Mouse (Mus musculus): ENCODE results near the gene Prkch. TPM values are rescaled to one million over a fixed set of nuclear protein-coding genes. Genes with fewer than 3 reads are reported as not detected.

Prkch gene
- polyA plus RNA-seq, 1 experiment = 0.02 TPM

DNA sequence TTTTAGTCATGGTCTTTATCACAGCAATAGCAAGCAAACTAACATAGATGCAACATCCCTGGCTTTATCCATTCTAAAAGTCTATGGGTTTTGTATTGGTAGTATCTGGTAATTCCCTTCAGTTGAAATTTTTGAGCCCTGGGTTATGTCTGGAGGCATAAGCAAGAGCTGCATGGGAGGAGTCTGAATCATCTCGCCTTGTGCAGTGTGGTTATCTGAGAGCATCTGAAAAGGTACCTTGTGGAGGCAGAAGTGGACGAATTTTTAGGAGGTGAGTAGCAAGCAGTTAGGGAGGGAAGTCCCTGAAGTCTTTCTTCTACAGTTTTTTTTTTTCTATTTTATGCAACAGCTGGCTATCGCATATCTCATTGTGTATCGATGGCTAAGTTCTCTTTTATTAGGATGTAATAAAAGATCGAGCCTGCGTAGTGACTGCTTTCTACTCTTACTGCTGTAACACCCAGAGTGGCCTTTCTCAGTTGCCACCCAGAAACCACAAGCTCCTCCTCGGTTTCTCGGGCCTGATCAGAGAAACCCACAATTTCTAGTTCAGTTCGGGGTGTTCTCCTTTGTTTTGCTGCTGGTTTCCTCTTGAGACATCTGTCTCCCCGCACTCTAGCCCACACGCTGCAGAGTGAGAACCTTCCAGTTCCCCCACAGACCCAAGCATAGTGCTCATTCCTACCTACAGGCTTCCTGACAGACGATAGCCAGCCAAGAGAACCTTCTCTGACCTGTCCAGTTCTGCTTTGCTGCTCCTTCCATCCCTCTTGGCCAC is 8.6 kb downstream of the Prkch start:
- H3K79me2 ChIP-seq (ENCODE audit: control insufficient read depth, insufficient read depth) = no peaks in the 10 kb centered on the region
- no peak overlapping the region for H3K4me3 ChIP-seq (ENCODE audit: insufficient read depth, poor library complexity, severe bottlenecking)
- no peak overlapping the region for H3ac ChIP-seq (ENCODE audit: control insufficient read depth, insufficient read length, low read depth)
- H3K27me3 ChIP-seq (ENCODE audit: control insufficient read depth, insufficient read depth, insufficient read length) = peaks cover 45% of the 10 kb centered on the region
- no peaks in the 10 kb centered on the region for H3K36me3 ChIP-seq (ENCODE audit: control insufficient read depth, insufficient read depth)
- H3K79me3 ChIP-seq (ENCODE audit: low read depth) = no peaks in the 10 kb centered on the region
- TF ChIP-seq CTCF (IDR thresholded peaks at IDR 0.05; ENCODE audit: control insufficient read depth, insufficient read depth, insufficient read length) = no peak

DNA sequence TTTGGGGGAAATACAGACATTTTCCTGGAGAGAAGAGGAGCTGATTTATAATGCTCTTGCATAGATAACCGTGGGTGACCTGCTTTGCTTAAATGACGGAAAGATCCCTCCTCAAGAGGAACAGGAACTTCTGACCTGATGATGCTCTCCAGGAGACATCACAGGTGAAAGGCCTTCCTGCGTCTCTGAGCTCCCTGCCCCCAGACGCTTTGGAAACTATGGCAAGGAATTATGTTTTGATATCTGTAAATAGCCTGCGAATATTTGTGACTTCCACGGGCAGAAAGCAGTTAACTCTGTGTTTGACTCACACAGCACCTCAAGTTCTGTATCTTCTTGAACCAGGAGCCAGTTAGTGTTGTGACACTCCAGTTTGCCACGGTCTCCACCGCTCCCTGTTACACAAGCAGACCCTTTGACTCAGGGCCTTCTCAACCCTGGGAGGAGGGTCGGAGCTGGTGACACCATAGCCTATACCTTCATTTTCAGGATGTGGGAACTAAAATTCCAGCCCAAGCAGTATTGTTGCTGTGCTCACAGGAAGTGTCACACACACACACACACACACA is 9.7 kb downstream of the Prkch start:
- TF ChIP-seq CEBPB (IDR thresholded peaks at IDR 0.05; ENCODE audit: low read depth) (no peak), CTCF (IDR thresholded peaks at IDR 0.05; ENCODE audit: control insufficient read depth, insufficient read depth, insufficient read length) (no peak), MYOD1 (IDR thresholded peaks at IDR 0.05; ENCODE audit: control insufficient read depth, insufficient read length, low read depth) (no peak), MAX (IDR thresholded peaks at IDR 0.05) (no peak), FOSL1 (IDR thresholded peaks at IDR 0.05; ENCODE audit: insufficient read depth, low read length, poor library complexity, severe bottlenecking) (no peak), USF1 (IDR thresholded peaks at IDR 0.05; ENCODE audit: low read depth) (no peak), MYOG (IDR thresholded peaks at IDR 0.05; ENCODE audit: control insufficient read depth, extremely low read depth, insufficient read length) (no peak)
- no peak overlapping the region for H3K4me3 ChIP-seq (ENCODE audit: insufficient read depth, poor library complexity, severe bottlenecking)
- no peaks in the 10 kb centered on the region for H3K79me2 ChIP-seq (ENCODE audit: control insufficient read depth, insufficient read depth)
- peaks cover 51% of the 10 kb centered on the region for H3K27me3 ChIP-seq (ENCODE audit: control insufficient read depth, insufficient read depth, insufficient read length)
- no peak overlapping the region for H3ac ChIP-seq (ENCODE audit: control insufficient read depth, insufficient read length, low read depth)
- no peaks in the 10 kb centered on the region for H3K36me3 ChIP-seq (ENCODE audit: control insufficient read depth, insufficient read depth)
- H3K79me3 ChIP-seq (ENCODE audit: low read depth) = no peaks in the 10 kb centered on the region

DNA sequence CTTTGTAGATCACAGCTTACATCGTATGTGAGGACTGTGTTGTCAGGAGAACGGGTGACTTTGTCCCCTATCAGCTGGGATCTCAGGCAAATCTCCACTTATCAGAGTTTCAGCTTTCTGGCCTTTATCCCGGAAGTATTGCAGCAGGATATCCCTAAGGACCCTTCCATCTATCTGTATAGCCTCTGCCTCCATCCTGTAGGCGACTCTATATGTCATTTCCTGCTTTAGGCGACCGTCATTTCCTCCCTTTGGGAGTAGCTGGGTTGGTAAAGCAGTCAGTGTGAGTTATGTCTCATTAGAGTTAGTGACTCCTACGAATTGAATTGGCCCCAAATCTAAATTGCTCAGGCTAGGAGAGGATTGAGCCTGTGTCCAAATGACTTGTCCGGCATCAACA is 10.6 kb downstream of the Prkch start:
- Histone ChIP-seq H3K79me2 (ENCODE audit: control insufficient read depth, insufficient read depth) (no peaks in the 10 kb centered on the region), H3K79me3 (ENCODE audit: low read depth) (no peaks in the 10 kb centered on the region), H3K4me3 (ENCODE audit: insufficient read depth, poor library complexity, severe bottlenecking) (no peak overlapping the region), H3K27me3 (ENCODE audit: control insufficient read depth, insufficient read depth, insufficient read length) (peaks cover 52% of the 10 kb centered on the region), H3K36me3 (ENCODE audit: control insufficient read depth, insufficient read depth) (no peaks in the 10 kb centered on the region), H3ac (ENCODE audit: control insufficient read depth, insufficient read length, low read depth) (no peak overlapping the region)
- TF ChIP-seq MYOD1 (IDR thresholded peaks at IDR 0.05; ENCODE audit: control insufficient read depth, insufficient read length, low read depth) = no peak
- no peak for TF ChIP-seq FOSL1 (IDR thresholded peaks at IDR 0.05; ENCODE audit: insufficient read depth, low read length, poor library complexity, severe bottlenecking)
- TF ChIP-seq MYOG (IDR thresholded peaks at IDR 0.05; ENCODE audit: control insufficient read depth, extremely low read depth, insufficient read length) = no peak
- no peak for TF ChIP-seq MAX (IDR thresholded peaks at IDR 0.05)
- TF ChIP-seq CTCF (IDR thresholded peaks at IDR 0.05; ENCODE audit: control insufficient read depth, insufficient read depth, insufficient read length) = no peak

DNA sequence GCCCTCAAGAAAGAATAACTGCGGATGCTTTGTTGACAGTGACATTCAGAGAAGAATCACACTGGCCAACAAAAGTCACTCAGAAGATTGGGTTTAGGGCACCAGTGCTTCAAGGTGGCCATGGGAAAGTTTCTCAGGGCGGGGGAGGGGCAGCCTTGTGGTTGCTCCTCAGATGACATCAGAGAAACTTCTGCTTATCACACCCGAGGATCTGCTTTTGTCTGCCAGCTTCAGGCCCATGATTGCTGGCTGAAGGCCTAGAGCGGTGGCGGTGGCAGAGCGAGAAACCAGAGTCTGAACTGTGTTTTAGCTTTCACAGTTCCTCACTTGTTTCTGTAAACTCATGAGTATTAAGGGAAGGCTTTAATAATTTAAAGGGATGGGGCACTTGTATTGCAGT is 13.6 kb downstream of the Prkch start:
- Histone ChIP-seq H3K79me2 (ENCODE audit: control insufficient read depth, insufficient read depth) (no peaks in the 10 kb centered on the region), H3K36me3 (ENCODE audit: control insufficient read depth, insufficient read depth) (no peaks in the 10 kb centered on the region), H3ac (ENCODE audit: control insufficient read depth, insufficient read length, low read depth) (no peak overlapping the region), H3K27me3 (ENCODE audit: control insufficient read depth, insufficient read depth, insufficient read length) (peaks cover 70% of the 10 kb centered on the region), H3K79me3 (ENCODE audit: low read depth) (no peaks in the 10 kb centered on the region), H3K4me3 (ENCODE audit: insufficient read depth, poor library complexity, severe bottlenecking) (no peak overlapping the region)
- TF ChIP-seq CEBPB (IDR thresholded peaks at IDR 0.05; ENCODE audit: low read depth) (no peak), FOSL1 (IDR thresholded peaks at IDR 0.05; ENCODE audit: insufficient read depth, low read length, poor library complexity, severe bottlenecking) (no peak), MYOD1 (IDR thresholded peaks at IDR 0.05; ENCODE audit: control insufficient read depth, insufficient read length, low read depth) (no peak), MAX (IDR thresholded peaks at IDR 0.05) (no peak), CTCF (IDR thresholded peaks at IDR 0.05; ENCODE audit: control insufficient read depth, insufficient read depth, insufficient read length) (no peak), USF1 (IDR thresholded peaks at IDR 0.05; ENCODE audit: low read depth) (no peak), MYOG (IDR thresholded peaks at IDR 0.05; ENCODE audit: control insufficient read depth, extremely low read depth, insufficient read length) (no peak)

DNA sequence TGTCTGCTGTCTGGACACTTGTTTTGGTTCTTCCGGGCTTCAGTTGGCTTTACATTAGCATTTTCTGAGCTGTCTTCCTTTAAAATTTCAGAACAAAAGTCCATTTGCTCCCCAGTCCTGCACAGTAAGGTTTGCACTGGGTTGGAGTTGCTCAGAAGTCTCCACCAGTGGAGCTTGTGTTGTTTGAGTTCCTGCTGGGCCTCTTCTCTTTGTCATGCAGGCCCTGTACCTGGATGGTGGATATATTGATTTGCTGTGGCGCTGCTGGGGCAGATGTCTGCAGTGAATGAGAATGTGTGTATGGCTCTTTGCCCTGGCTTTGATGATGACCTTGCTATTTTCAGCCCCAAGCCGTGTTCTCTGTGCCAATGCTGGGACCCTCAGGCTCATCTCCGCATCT is 15.9 kb downstream of the Prkch start:
- Histone ChIP-seq H3K79me3 (ENCODE audit: low read depth) (no peaks in the 10 kb centered on the region), H3ac (ENCODE audit: control insufficient read depth, insufficient read length, low read depth) (no peak overlapping the region), H3K27me3 (ENCODE audit: control insufficient read depth, insufficient read depth, insufficient read length) (peaks cover 72% of the 10 kb centered on the region), H3K79me2 (ENCODE audit: control insufficient read depth, insufficient read depth) (no peaks in the 10 kb centered on the region), H3K36me3 (ENCODE audit: control insufficient read depth, insufficient read depth) (no peaks in the 10 kb centered on the region), H3K4me3 (ENCODE audit: insufficient read depth, poor library complexity, severe bottlenecking) (no peak overlapping the region)
- TF ChIP-seq MYOD1 (IDR thresholded peaks at IDR 0.05; ENCODE audit: control insufficient read depth, insufficient read length, low read depth) (no peak), MYOG (IDR thresholded peaks at IDR 0.05; ENCODE audit: control insufficient read depth, extremely low read depth, insufficient read length) (no peak), FOSL1 (IDR thresholded peaks at IDR 0.05; ENCODE audit: insufficient read depth, low read length, poor library complexity, severe bottlenecking) (no peak), MAX (IDR thresholded peaks at IDR 0.05) (no peak), USF1 (IDR thresholded peaks at IDR 0.05; ENCODE audit: low read depth) (no peak), CTCF (IDR thresholded peaks at IDR 0.05; ENCODE audit: control insufficient read depth, insufficient read depth, insufficient read length) (no peak), CEBPB (IDR thresholded peaks at IDR 0.05; ENCODE audit: low read depth) (no peak)

DNA sequence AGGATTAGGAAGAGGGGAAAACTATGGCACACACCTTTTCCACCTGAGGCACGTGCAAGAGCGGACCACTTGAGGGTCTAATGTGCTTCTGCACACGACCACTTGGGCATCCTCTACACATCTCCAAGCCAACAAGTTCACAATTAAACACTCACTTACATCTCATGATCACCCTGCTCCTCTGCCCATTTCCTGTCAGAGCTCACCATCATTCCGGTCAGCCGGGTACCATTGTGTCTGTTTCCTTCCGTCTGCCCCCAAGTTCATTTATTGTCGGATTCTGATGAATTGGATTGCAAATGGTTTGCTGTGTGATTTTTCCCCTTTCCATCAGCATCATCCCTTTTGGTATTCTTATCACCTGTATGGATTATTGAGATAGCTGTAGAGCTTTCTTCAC is 18.4 kb downstream of the Prkch start:
- Histone ChIP-seq H3K4me3 (ENCODE audit: insufficient read depth, poor library complexity, severe bottlenecking) (no peak overlapping the region), H3K79me3 (ENCODE audit: low read depth) (no peaks in the 10 kb centered on the region), H3K79me2 (ENCODE audit: control insufficient read depth, insufficient read depth) (no peaks in the 10 kb centered on the region), H3K27me3 (ENCODE audit: control insufficient read depth, insufficient read depth, insufficient read length) (peaks cover 84% of the 10 kb centered on the region), H3ac (ENCODE audit: control insufficient read depth, insufficient read length, low read depth) (no peak overlapping the region), H3K36me3 (ENCODE audit: control insufficient read depth, insufficient read depth) (no peaks in the 10 kb centered on the region)
- TF ChIP-seq MYOD1 (IDR thresholded peaks at IDR 0.05; ENCODE audit: control insufficient read depth, insufficient read length, low read depth) = no peak
- TF ChIP-seq CEBPB (IDR thresholded peaks at IDR 0.05; ENCODE audit: low read depth) = no peak
- no peak for TF ChIP-seq CTCF (IDR thresholded peaks at IDR 0.05; ENCODE audit: control insufficient read depth, insufficient read depth, insufficient read length)
- no peak for TF ChIP-seq MYOG (IDR thresholded peaks at IDR 0.05; ENCODE audit: control insufficient read depth, extremely low read depth, insufficient read length)
- no peak for TF ChIP-seq USF1 (IDR thresholded peaks at IDR 0.05; ENCODE audit: low read depth)
- TF ChIP-seq MAX (IDR thresholded peaks at IDR 0.05) = no peak
- no peak for TF ChIP-seq FOSL1 (IDR thresholded peaks at IDR 0.05; ENCODE audit: insufficient read depth, low read length, poor library complexity, severe bottlenecking)
